Mouse (Mus musculus): Measurements from ENCODE around the gene Scrn2.

DNA sequence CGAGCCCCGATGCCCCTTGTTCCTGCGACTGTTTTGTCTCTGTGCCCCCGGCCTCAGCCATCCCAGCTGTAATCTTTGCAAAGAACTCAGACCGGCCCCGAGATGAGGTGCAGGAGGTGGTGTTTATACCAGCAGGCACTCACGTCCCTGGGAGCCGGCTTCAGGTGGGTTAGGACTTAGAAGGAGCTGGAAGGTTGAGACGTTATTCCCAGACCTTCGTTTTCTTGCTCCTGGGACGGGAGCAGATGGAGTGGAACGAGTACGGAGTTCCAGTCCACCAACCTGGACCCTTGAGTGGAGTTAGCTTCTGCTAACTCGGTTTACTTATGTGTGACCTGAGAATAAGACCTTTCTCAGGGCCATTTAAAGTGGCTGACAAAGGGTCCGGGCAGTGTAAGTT is 688 bp downstream of the Scrn2 start:
- TF ChIP-seq CTCF (IDR thresholded peaks at IDR 0.05; ENCODE audit: extremely low read depth, insufficient read length, insufficient replicate concordance, low read depth, low read length) = no peak
- TF ChIP-seq POLR2A (IDR thresholded peaks at IDR 0.05; ENCODE audit: low read depth, low read length) = no peak

All from small intestine, adult 2 months (tissue).